Mouse (Mus musculus) G1E (cell line): ENCODE results near the gene Flvcr2. TPM values are rescaled to one million over a fixed set of nuclear protein-coding genes. Genes with fewer than 3 reads are reported as not detected.

ENCODE experiments used
- ATAC-seq: 2 replicates; pipeline ENCODE4 v1.8.0; 2016; ENCODE audit warnings: mild to moderate bottlenecking; ENCODE audit not compliant: insufficient number of reproducible peaks, poor library complexity, low FRiP score, severe bottlenecking; ENCODE audit errors: extremely low read depth
- DNase-seq: peaks from one replicate; pipeline ENCODE4 v3.0.0; 2012; ENCODE audit warnings: low spot score
- H3K27me3 ChIP-seq: 2 replicates; pipeline ENCODE4 v1.6.1; 2012; ENCODE audit warnings: mild to moderate bottlenecking, low read length, inconsistent platforms; ENCODE audit not compliant: insufficient read depth
- H3K36me3 ChIP-seq: replicated peaks from 2 replicates; pipeline ENCODE3; 2012; ENCODE audit warnings: mild to moderate bottlenecking, inconsistent platforms
- H3K4me1 ChIP-seq: 2 replicates; pipeline ENCODE4 v1.6.1; 2012; ENCODE audit warnings: low read depth, low read length, inconsistent platforms, mixed read lengths; ENCODE audit not compliant: insufficient read depth
- H3K4me3 ChIP-seq: 2 replicates; pipeline ENCODE4 v1.5.1; 2012; ENCODE audit warnings: low read depth, mild to moderate bottlenecking, inconsistent platforms, low read length, moderate library complexity, mixed read lengths
- H3K9me3 ChIP-seq: replicated peaks from 2 replicates; pipeline ENCODE4 v1.6.1; 2012; ENCODE audit warnings: inconsistent platforms
- CTCF ChIP-seq: IDR thresholded peaks from 2 replicates; pipeline ENCODE4 v1.5.1; 2012; ENCODE audit warnings: low read depth, low read length, inconsistent platforms, mixed read lengths
- GATA1 ChIP-seq: IDR thresholded peaks from 2 replicates; pipeline ENCODE4 v1.6.1; 2012; ENCODE audit warnings: borderline replicate concordance, low read length, inconsistent platforms, mixed read lengths
- GATA2 ChIP-seq: IDR thresholded peaks from 2 replicates; pipeline ENCODE4 v1.6.1; 2012; ENCODE audit warnings: low read depth, low read length, inconsistent platforms, borderline replicate concordance
- POLR2AphosphoS5 ChIP-seq: IDR thresholded peaks from 2 replicates; pipeline ENCODE4 v1.6.1; 2012; ENCODE audit warnings: low read depth, low read length, inconsistent platforms; ENCODE audit not compliant: insufficient replicate concordance
- TAL1 ChIP-seq: conservative IDR thresholded peaks from 2 replicates; pipeline ENCODE4 v1.6.1; 2012; ENCODE audit warnings: low read depth, low read length, inconsistent platforms, mixed read lengths
- polyA plus RNA-seq: library from polyadenylated mRNA; stranded (reverse); fragments of >175 nt; gene quantifications from 2 replicates; pipeline ENCODE4 v1.2.3, GENCODE M21; 2012
- total RNA-seq, 2 experiments: library from RNA; stranded (forward) in 1 of 2; stranded (reverse) in 1 of 2; fragments of 200-1000 nt in 1 of 2; fragments of >200 nt in 1 of 2; fragmentation: Nextera tagmentation in 1 of 2; gene quantifications; 2 replicates each; pipeline ENCODE4 v1.2.3; 2014 to 2017

The Flvcr2 gene
- total and polyA plus RNA-seq, 3 experiments: 0.16 TPM; not detected in 2

DNA sequence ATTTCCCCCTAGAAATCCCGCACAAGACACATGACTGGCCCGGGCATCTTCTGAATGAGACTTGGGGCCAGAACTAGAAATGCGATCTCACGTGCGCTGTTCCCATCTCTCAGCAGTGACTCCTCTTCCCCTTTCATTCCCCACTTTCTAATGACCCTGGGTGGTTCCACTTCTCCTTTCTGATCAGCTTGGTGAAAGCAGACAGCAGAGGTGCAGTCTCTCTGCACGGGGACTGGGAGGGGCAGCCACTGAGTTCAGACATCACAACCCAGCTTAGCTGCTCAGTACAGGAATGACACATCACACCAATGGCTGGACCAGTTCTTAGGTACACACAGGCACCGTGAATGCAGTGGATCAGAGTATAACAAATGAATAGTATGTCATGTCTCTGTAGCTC lies 35.6 kb upstream of the Flvcr2 start:
- no peaks in the 10 kb centered on the region for H3K9me3 ChIP-seq
- no peaks in the 10 kb centered on the region for H3K36me3 ChIP-seq
- peaks cover 5% of the 10 kb centered on the region for H3K4me1 ChIP-seq
- DNase-seq: no peak
- no peak overlapping the region for H3K4me3 ChIP-seq
- H3K27me3 ChIP-seq: peaks cover 30% of the 10 kb centered on the region
- TF ChIP-seq GATA2 (no peak), POLR2AphosphoS5 (no peak), TAL1 (no peak), GATA1 (no peak), CTCF (no peak)
- ATAC-seq: no peak

DNA sequence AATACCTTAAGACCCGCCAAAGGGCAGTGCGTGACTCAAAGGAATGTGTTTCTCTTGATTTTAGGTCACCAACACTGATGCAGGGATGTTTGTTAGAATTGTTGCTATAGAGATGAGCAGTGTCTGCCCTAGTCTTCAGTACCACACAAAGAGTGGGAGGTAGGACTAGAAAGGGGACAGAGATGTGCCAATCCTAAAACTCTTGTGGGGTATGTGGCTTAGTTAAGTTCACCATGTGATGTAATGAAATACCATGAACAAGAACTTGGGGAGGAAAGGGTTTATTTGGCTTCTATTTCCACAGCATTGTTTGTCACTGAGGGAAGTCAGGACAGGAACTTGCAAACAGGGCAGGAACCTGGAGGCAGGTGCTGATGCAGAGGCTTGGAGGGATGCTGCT lies 33.8 kb upstream of the Flvcr2 start:
- no peaks in the 10 kb centered on the region for H3K36me3 ChIP-seq
- H3K27me3 ChIP-seq: peaks cover 27% of the 10 kb centered on the region
- TF ChIP-seq TAL1 (no peak), GATA2 (no peak), POLR2AphosphoS5 (no peak), CTCF (no peak), GATA1 (no peak)
- H3K9me3 ChIP-seq: no peaks in the 10 kb centered on the region
- no peak overlapping the region for H3K4me3 ChIP-seq
- ATAC-seq (no peak), DNase-seq (no peak)
- H3K4me1 ChIP-seq: no peaks in the 10 kb centered on the region

DNA sequence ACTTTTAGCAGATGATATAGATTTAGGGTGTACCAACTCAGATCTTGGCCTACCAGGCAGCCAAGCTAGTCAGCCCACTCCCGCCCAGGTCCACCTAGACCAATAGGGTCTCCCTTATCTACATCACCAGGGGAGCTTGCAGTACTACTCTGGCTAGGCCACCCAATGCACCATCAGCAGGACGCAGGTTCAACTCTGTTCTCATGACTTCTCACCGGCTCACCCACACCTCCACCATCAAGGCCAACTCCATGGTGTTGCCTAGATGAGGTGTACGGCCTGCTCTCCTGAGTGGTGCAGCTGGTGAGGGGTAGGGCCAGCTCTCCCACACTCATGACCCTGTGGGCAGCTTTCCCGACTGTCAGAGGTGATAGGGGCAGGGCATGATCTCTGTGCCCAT lies 32.2 kb upstream of the Flvcr2 start:
- ATAC-seq (no peak), DNase-seq (no peak)
- Histone ChIP-seq H3K4me3 (no peak overlapping the region), H3K9me3 (no peaks in the 10 kb centered on the region), H3K4me1 (no peaks in the 10 kb centered on the region), H3K27me3 (peaks cover 20% of the 10 kb centered on the region), H3K36me3 (no peaks in the 10 kb centered on the region)
- TF ChIP-seq CTCF (no peak), GATA1 (no peak), GATA2 (no peak), TAL1 (no peak), POLR2AphosphoS5 (no peak; the same call in 1 of the 2 replicates)

DNA sequence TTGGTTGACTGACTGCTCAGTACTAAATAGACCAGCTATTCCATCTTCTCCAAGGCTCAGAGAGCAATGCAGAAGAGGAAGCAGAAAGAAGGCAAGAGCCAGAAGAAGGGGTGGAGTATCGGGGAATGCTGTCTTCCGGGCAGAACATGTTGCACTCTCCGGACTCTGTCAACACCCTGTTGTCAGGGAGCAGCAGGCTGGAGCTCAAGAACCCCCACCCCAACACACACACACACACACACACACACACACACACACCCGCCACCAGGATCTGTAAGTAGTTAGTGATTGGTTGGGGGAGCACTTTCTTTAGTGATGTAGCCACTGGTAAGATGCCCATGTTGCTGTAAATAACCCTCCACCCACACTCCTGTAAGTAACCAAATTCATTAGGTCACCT lies 21.0 kb upstream of the Flvcr2 start:
- no peaks in the 10 kb centered on the region for H3K36me3 ChIP-seq
- no peak for TF ChIP-seq CTCF
- TF ChIP-seq POLR2AphosphoS5: no peak
- no peak for TF ChIP-seq TAL1
- no peak for TF ChIP-seq GATA1
- TF ChIP-seq GATA2: no peak
- DNase-seq: no peak
- no peaks in the 10 kb centered on the region for H3K9me3 ChIP-seq
- H3K4me3 ChIP-seq: no peak overlapping the region
- H3K4me1 ChIP-seq: peaks cover 5% of the 10 kb centered on the region; the same call in 1 of the 2 replicates
- peaks cover 9% of the 10 kb centered on the region for H3K27me3 ChIP-seq
- no peak for ATAC-seq

DNA sequence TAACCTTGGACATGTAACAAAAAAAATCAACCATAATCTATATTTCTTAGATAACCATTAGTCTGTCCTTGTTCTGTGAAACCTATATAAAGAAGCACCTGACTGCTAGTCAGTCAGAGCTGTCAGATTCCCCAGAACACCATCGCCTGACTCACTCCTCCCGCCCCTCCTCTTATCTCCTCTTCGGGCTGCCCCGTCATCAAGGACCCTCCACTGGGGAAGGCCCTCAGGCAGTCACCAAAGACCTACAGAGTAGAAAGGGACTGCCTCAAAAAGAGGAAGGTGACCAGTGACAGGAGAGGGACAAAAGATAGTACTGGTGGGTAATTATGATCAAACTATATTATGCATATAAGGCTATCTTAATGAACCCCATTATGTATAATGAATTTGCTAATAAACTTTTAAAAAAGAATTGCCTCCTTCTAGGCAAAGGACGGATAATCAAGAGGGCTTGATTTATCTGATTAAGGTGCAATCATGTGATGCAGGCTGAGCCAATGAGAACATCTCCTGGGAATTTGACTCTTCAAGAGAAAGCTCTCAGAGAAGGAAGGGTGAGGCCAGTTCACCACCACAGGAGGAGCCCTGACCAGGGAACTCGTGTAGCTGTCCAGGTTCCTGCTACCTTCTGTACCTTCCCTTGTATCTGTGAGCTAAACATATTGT lies 19.5 kb upstream of the Flvcr2 start:
- TF ChIP-seq TAL1 (no peak), GATA1 (no peak), POLR2AphosphoS5 (no peak), GATA2 (no peak), CTCF (no peak)
- ATAC-seq: no peak

DNA sequence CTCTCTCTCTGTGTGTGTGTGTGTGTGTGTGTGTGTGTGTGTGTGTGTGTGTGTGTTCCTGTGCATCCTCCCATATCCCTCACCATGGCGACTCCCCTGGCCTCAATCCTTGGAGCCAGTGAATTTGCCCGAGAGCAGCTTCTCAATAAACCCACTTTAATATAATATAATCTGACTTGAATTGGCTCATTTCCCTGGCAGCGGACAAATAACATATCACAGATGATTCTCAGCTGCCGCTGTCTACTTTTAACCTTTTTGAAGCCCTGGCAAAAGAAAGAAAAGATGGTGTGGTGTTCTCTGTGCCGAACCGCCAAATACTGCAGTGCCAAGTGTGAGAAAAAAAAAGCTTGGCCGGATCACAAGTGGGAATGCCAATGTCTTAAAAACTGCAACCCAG lies 18.2 kb upstream of the Flvcr2 start:
- no peak overlapping the region for H3K4me3 ChIP-seq
- TF ChIP-seq CTCF (no peak), GATA1 (no peak), POLR2AphosphoS5 (no peak), GATA2 (no peak), TAL1 (no peak)
- ATAC-seq (no peak), DNase-seq (no peak)
- H3K27me3 ChIP-seq: peaks cover 7% of the 10 kb centered on the region
- H3K9me3 ChIP-seq: no peaks in the 10 kb centered on the region
- H3K36me3 ChIP-seq: no peaks in the 10 kb centered on the region
- H3K4me1 ChIP-seq: peaks cover 5% of the 10 kb centered on the region; the same call in 1 of the 2 replicates

More for the DNA sequence above, 19.5 kb upstream of the Flvcr2 start:
- Histone ChIP-seq H3K36me3 (no peaks in the 10 kb centered on the region), H3K4me1 (peaks cover 5% of the 10 kb centered on the region; the same call in 1 of the 2 replicates), H3K27me3 (peaks cover 9% of the 10 kb centered on the region), H3K9me3 (no peaks in the 10 kb centered on the region), H3K4me3 (no peak overlapping the region)
- DNase-seq: no peak
